ENCODE assay signal across 19 mouse cellular contexts in the genomic region with DNA sequence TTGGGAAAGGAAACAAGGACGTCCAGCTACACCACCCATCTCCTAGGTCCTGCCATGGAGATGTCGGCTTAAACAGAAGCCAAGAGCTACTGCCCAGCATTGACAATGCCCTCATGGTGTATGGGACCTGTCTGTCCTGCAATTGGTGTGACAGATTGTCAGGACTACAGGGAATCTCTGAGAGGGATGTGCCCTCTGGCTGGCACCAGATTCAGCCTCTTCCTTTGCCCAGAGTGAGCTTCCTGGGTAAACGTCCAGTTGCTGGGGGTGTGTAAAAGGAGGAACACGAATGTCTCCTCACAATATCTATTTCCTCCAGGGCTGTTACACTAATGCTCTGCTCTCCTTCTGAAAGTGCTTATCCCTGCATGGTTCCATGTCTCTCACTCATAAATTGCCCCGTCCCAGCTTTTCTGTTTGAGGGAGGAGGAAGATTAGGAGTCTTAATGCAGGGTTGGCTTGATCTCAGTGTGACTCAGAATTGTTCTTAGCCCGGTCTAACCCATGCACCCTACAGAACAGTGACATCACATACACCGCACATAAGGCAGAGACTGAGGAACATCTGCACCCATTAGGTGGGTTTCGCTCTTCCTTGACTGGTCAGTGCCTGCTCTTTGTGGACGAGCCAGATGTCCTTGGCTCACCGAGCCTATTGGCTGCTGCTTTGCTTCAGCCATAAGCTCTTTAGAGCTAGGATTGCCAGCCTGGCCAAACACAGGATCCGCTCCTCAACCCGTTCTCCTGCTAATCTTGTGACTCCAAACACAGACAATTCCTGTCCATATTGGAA.
DNase-seq lines count a peak whose midpoint lies in the region; ATAC-seq and TF ChIP-seq lines count a peak whose summit lies in the region.
"Had no signal": no experiment of that assay in that cellular context is flagged by ENCODE, and none has a peak within 500 bp of the region (broad histone marks: within the 10 kb centered on the region; RNA-seq: fewer than 3 reads in every experiment).

No protein-coding gene starts in this region.

- no peaks in the 10 kb centered on the region for H3K36me3 ChIP-seq in forebrain, embryonic 14.5 days (ENCODE audit: control insufficient read depth, insufficient read depth, low read length)
- H3K36me3 ChIP-seq in forebrain, embryonic 11.5 days (ENCODE audit: control insufficient read depth, insufficient read depth, low read length): no peaks in the 10 kb centered on the region
- H3K36me3 ChIP-seq in embryonic facial prominence, embryonic 15.5 days: peaks cover 5% of the 10 kb centered on the region; the same call in 1 of the 2 replicates
- no peaks in the 10 kb centered on the region for H3K36me3 ChIP-seq in limb, embryonic 11.5 days (ENCODE audit: control insufficient read depth, insufficient read depth, low read length)
- H3K36me3 ChIP-seq: hindbrain, embryonic 15.5 days had no signal

- TF ChIP-seq CTCF in layer of hippocampus, adult 2 months (conservative IDR thresholded peaks at IDR 0.05): no peak

- DNase-seq in forebrain, embryonic 14.5 days (ENCODE audit: low spot score): no peak
- DNase-seq in forebrain, embryonic 11.5 days (ENCODE audit: low spot score): no peak
- no peak for DNase-seq in layer of hippocampus, adult 2 months (ENCODE audit: low spot score in 2 of 2)
- DNase-seq in layer of hippocampus, postnatal 36 days: no peak
- DNase-seq in limb, embryonic 11.5 days (ENCODE audit: low spot score): no peak
- no peak for DNase-seq in urinary bladder, adult 18-20 months (ENCODE audit: low spot score in 2 of 2)
- no peak for DNase-seq in thymus, postnatal 36 days
- DNase-seq: adrenal gland, postnatal 10 days; B cell, adult 2 months; cerebellum, adult 11-12 months; gastrocnemius, postnatal 14 days; heart, postnatal 10 days; kidney, postnatal 4 days; liver; lung, adult 2 months; right cerebral cortex, adult 18-20 months had no signal

- WGBS in forebrain, embryonic 14.5 days: 88% methylated on average over 12 of the region's 12 CpGs
- 88% methylated on average over 12 of the region's 12 CpGs for WGBS in forebrain, embryonic 11.5 days
- whole genome bisulfite sequencing in embryonic facial prominence, embryonic 15.5 days: 75% methylated on average over 12 of the region's 12 CpGs
- WGBS in limb, embryonic 11.5 days: 75% methylated on average over 12 of the region's 12 CpGs

- no peak overlapping the region for H3K9ac ChIP-seq in forebrain, embryonic 14.5 days (ENCODE audit: low read length)
- H3K9ac ChIP-seq in forebrain, embryonic 11.5 days (ENCODE audit: low read length): no peak overlapping the region
- H3K9ac ChIP-seq in embryonic facial prominence, embryonic 15.5 days: no peak overlapping the region
- H3K9ac ChIP-seq in limb, embryonic 11.5 days (ENCODE audit: low read length): no peak overlapping the region
- H3K9ac ChIP-seq: hindbrain, embryonic 15.5 days had no signal

- ATAC-seq in forebrain, embryonic 14.5 days: peak; percentile 20; the same call in 1 of the 2 replicates
- ATAC-seq in forebrain, embryonic 11.5 days (replicated peaks; ENCODE audit: low FRiP score): no peak
- ATAC-seq in embryonic facial prominence, embryonic 15.5 days (ENCODE audit: insufficient number of reproducible peaks, low FRiP score, low TSS enrichment, low read depth): peak; percentile 29; the same call in 1 of the 2 replicates
- ATAC-seq in limb, embryonic 11.5 days (ENCODE audit: insufficient number of reproducible peaks, low FRiP score, low TSS enrichment, low read depth): peak; percentile 65; the same call in 1 of the 2 replicates
- ATAC-seq: midbrain, embryonic 16.5 days had no signal

- H3K4me2 ChIP-seq in forebrain, embryonic 14.5 days (ENCODE audit: low read length): no peak overlapping the region
- no peak overlapping the region for H3K4me2 ChIP-seq in forebrain, embryonic 11.5 days (ENCODE audit: low read depth, low read length, severe bottlenecking)
- H3K4me2 ChIP-seq in embryonic facial prominence, embryonic 15.5 days (replicated peaks): no peak overlapping the region
- no peak overlapping the region for H3K4me2 ChIP-seq in limb, embryonic 11.5 days (ENCODE audit: low read depth, severe bottlenecking)
- H3K4me2 ChIP-seq: hindbrain, embryonic 15.5 days had no signal

- H3K27me3 ChIP-seq in forebrain, embryonic 14.5 days (replicated peaks; ENCODE audit: control insufficient read depth, insufficient read depth, low read length): no peaks in the 10 kb centered on the region
- no peaks in the 10 kb centered on the region for H3K27me3 ChIP-seq in forebrain, embryonic 11.5 days (ENCODE audit: control insufficient read depth, insufficient read depth, low read length)
- no peaks in the 10 kb centered on the region for H3K27me3 ChIP-seq in embryonic facial prominence, embryonic 15.5 days
- H3K27me3 ChIP-seq in limb, embryonic 11.5 days (ENCODE audit: control insufficient read depth, insufficient read depth, low read length): no peaks in the 10 kb centered on the region
- H3K27me3 ChIP-seq: hindbrain, embryonic 15.5 days had no signal

- no peak overlapping the region for H3K27ac ChIP-seq in forebrain, embryonic 14.5 days (ENCODE audit: low read depth, low read length)
- no peak overlapping the region for H3K27ac ChIP-seq in forebrain, embryonic 11.5 days (ENCODE audit: low read depth, low read length)
- 0 out of 2 replicates have a peak overlapping the region, but pooled peaks have one; percentile 23 for H3K27ac ChIP-seq in layer of hippocampus, adult 2 months
- H3K27ac ChIP-seq in embryonic facial prominence, embryonic 15.5 days (replicated peaks): peak overlapping the region; percentile 70
- no peak overlapping the region for H3K27ac ChIP-seq in limb, embryonic 11.5 days (replicated peaks; ENCODE audit: low read depth, low read length)
- H3K27ac ChIP-seq: hindbrain, embryonic 15.5 days had no signal

- no peaks in the 10 kb centered on the region for H3K9me3 ChIP-seq in forebrain, embryonic 14.5 days (replicated peaks; ENCODE audit: control insufficient read depth, low read length)
- no peaks in the 10 kb centered on the region for H3K9me3 ChIP-seq in forebrain, embryonic 11.5 days (ENCODE audit: control insufficient read depth, low read length)
- no peaks in the 10 kb centered on the region for H3K9me3 ChIP-seq in embryonic facial prominence, embryonic 15.5 days (replicated peaks)
- no peaks in the 10 kb centered on the region for H3K9me3 ChIP-seq in limb, embryonic 11.5 days (ENCODE audit: control insufficient read depth, low read length)
- H3K9me3 ChIP-seq: hindbrain, embryonic 15.5 days had no signal

- no peak overlapping the region for H3K4me3 ChIP-seq in forebrain, embryonic 14.5 days (ENCODE audit: low read depth, low read length)
- H3K4me3 ChIP-seq in forebrain, embryonic 11.5 days (ENCODE audit: low read depth, low read length): no peak overlapping the region
- H3K4me3 ChIP-seq in layer of hippocampus, adult 2 months: no peak overlapping the region
- no peak overlapping the region for H3K4me3 ChIP-seq in embryonic facial prominence, embryonic 15.5 days (replicated peaks)
- no peak overlapping the region for H3K4me3 ChIP-seq in limb, embryonic 11.5 days (ENCODE audit: low read depth, low read length)
- H3K4me3 ChIP-seq: hindbrain, embryonic 15.5 days had no signal

- H3K4me1 ChIP-seq in forebrain, embryonic 14.5 days (ENCODE audit: control insufficient read depth, insufficient read depth, low read length): no peaks in the 10 kb centered on the region
- H3K4me1 ChIP-seq in forebrain, embryonic 11.5 days (replicated peaks; ENCODE audit: control insufficient read depth, insufficient read depth, low read length): no peaks in the 10 kb centered on the region
- peaks cover 5% of the 10 kb centered on the region; the same call in 1 of the 2 replicates for H3K4me1 ChIP-seq in embryonic facial prominence, embryonic 15.5 days
- no peaks in the 10 kb centered on the region for H3K4me1 ChIP-seq in limb, embryonic 11.5 days (ENCODE audit: control insufficient read depth, insufficient read depth, low read length)
- H3K4me1 ChIP-seq: hindbrain, embryonic 15.5 days had no signal

Comparison
In these comparisons a context has a peak if more than half of its experiments do, and no peak if none do; other contexts are left out.
1. H3K27ac ChIP-seq: peak in layer of hippocampus, adult 2 months (single experiment) and embryonic facial prominence, embryonic 15.5 days (single experiment); none in forebrain, embryonic 14.5 days (single experiment), forebrain, embryonic 11.5 days (single experiment) and limb, embryonic 11.5 days (single experiment).